Mouse (Mus musculus): ENCODE results near the gene Apobec3. TPM values are rescaled to one million over a fixed set of nuclear protein-coding genes. Genes with fewer than 3 reads are reported as not detected.

Apobec3 gene
- polyA plus RNA-seq, 1 experiment from 2014 or later: 3.5 TPM

DNA sequence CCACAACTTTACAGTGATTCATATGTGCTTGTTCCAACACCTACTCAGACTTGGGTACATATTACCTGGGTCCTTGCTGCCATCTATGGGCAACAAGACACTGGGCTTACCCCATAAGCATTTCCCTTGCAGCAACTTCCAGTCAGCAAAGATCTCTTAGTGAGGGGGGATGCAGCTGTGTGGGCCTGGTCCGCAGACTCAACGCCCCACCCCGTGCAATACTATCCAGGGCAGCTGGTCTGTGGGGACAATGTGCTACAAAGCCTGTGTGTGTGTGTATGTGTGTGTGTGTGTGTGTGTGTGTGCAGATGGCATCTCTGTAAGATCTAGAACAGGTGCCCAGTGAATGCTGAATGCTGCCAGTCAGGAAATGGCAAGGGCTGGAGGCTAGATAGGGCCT, 22.9 kb downstream of the Apobec3 start:
- Histone ChIP-seq H3K27ac (no peak overlapping the region), H3K9me3 (no peaks in the 10 kb centered on the region), H3K4me2 (no peak overlapping the region), H3K4me3 (no peak overlapping the region), H3K4me1 (no peaks in the 10 kb centered on the region), H3K36me3 (replicated peaks) (0 out of 2 replicates have a peak, but pooled peaks cover 2% of the 10 kb centered on the region), H3K9ac (no peak overlapping the region), H3K27me3 (replicated peaks) (no peaks in the 10 kb centered on the region)
- 83% methylated on average over 3 of the region's 3 CpGs for WGBS
- no peak for ATAC-seq (replicated peaks)

DNA sequence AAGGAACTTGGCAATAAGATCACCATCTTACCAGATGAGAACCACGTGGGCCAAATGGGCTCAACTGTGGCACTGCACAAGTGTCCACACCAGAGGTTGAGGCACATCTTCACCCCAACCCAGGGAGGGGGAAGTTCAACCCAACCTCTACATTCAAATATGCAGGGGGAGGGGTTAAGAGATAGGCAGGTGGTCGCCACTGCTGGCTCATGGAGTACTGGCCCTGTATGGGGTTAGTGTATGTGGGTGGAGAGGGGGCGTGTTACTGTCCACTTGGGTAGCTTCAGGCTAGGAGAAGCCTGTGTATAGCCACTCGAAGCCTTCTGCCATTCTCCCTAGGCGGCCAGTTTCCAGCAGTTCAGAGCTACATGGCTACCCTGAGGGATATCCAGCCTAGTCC, 24.7 kb downstream of the Apobec3 start:
- 0 out of 2 replicates have a peak, but pooled peaks cover 2% of the 10 kb centered on the region for H3K36me3 ChIP-seq (replicated peaks)
- H3K27ac ChIP-seq: no peak overlapping the region
- no peaks in the 10 kb centered on the region for H3K9me3 ChIP-seq
- H3K4me1 ChIP-seq: no peaks in the 10 kb centered on the region
- H3K9ac ChIP-seq: no peak overlapping the region
- H3K4me2 ChIP-seq: no peak overlapping the region
- 80% methylated on average over 5 of the region's 5 CpGs for WGBS
- no peak for ATAC-seq (replicated peaks)
- no peak overlapping the region for H3K4me3 ChIP-seq
- H3K27me3 ChIP-seq (replicated peaks): no peaks in the 10 kb centered on the region

DNA sequence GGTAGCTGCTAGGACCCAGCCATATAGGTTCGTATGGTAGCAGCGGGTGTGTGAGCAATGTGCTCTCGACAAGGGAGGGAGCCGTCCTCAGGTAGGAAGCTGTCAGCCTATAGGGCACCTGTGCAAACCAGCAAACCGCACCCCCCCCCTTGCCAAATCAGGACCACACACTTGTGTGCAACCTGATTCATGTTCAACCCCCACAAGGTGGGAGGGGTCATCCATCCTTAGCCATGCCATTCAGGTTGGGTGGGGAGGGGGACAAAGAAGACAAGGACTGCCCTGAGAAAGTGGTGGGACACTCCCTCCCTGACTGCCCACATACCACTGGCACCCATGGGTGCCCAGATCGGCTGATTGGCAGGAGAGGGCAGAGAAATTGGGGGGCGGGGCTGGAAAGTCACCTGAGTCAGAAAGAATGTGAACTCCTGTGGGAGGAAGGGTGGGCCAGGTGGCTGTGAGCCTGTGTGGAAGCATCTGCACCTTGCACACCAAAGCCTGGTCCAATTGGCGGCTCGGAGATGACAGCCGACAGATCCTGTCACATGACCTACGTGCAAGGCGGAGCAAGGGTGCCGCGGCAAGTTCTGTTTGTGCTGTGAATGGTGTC, 25.8 kb downstream of the Apobec3 start:
- WGBS: 96% methylated on average over 14 of the region's 14 CpGs

DNA sequence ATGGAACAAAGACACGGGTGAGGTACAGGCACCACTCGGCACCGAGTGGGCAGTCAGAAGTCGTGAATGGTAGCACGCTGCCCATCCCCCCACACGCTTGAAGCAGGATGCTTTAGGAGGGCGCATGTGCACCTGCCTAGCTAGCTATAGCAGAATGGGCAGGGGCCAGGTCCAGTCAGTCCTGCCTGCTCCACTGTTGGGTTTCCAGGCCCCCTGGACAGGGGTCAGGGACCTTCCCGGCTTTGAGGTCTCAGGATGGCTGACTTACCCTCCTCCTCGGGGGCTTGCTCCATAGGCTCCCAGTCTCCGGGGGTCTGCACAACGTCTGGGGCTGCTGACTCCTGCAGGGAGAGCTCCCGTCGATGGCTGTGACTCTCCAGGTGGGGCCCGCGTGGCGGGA, 27.0 kb downstream of the Apobec3 start:
- Histone ChIP-seq H3K9me3 (no peaks in the 10 kb centered on the region), H3K4me2 (no peak overlapping the region), H3K4me3 (no peak overlapping the region), H3K27ac (no peak overlapping the region), H3K4me1 (no peaks in the 10 kb centered on the region), H3K9ac (no peak overlapping the region), H3K27me3 (replicated peaks) (no peaks in the 10 kb centered on the region), H3K36me3 (replicated peaks) (0 out of 2 replicates have a peak, but pooled peaks cover 2% of the 10 kb centered on the region)
- no peak for ATAC-seq (replicated peaks)
- WGBS: 92% methylated on average over 16 of the region's 16 CpGs

More for the DNA sequence above, 25.8 kb downstream of the Apobec3 start:
- no peak overlapping the region for H3K9ac ChIP-seq
- no peak overlapping the region for H3K4me2 ChIP-seq
- no peaks in the 10 kb centered on the region for H3K9me3 ChIP-seq
- no peaks in the 10 kb centered on the region for H3K27me3 ChIP-seq (replicated peaks)
- no peak for ATAC-seq (replicated peaks)
- no peaks in the 10 kb centered on the region for H3K4me1 ChIP-seq
- 0 out of 2 replicates have a peak, but pooled peaks cover 2% of the 10 kb centered on the region for H3K36me3 ChIP-seq (replicated peaks)
- no peak overlapping the region for H3K4me3 ChIP-seq
- H3K27ac ChIP-seq: no peak overlapping the region

DNA sequence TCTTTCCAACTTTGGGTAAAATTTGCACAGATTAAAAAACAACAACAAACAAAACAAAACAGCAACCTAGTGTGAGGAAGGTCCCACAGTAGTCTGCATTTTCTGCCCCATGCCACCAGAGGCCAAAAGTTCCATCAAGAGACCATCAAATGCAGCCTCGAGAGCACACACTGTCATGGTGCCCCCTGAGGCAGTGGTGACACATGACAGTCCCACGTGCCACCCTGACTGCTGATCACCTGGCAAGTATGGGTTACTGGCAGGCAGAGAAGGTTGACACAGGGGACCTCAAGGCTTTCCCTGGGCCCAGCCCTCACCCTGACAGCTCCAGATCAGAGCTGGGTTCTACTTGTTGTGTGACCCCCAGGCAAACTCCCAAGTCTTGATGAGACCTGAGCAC, 28.3 kb downstream of the Apobec3 start:
- WGBS: 70% methylated on average over 2 of the region's 2 CpGs
- ATAC-seq (replicated peaks): no peak
- H3K36me3 ChIP-seq (replicated peaks): 0 out of 2 replicates have a peak, but pooled peaks cover 2% of the 10 kb centered on the region
- no peaks in the 10 kb centered on the region for H3K4me1 ChIP-seq
- H3K27me3 ChIP-seq (replicated peaks): no peaks in the 10 kb centered on the region
- no peak overlapping the region for H3K4me3 ChIP-seq
- no peak overlapping the region for H3K27ac ChIP-seq
- H3K9me3 ChIP-seq: no peaks in the 10 kb centered on the region
- H3K9ac ChIP-seq: no peak overlapping the region
- H3K4me2 ChIP-seq: no peak overlapping the region

DNA sequence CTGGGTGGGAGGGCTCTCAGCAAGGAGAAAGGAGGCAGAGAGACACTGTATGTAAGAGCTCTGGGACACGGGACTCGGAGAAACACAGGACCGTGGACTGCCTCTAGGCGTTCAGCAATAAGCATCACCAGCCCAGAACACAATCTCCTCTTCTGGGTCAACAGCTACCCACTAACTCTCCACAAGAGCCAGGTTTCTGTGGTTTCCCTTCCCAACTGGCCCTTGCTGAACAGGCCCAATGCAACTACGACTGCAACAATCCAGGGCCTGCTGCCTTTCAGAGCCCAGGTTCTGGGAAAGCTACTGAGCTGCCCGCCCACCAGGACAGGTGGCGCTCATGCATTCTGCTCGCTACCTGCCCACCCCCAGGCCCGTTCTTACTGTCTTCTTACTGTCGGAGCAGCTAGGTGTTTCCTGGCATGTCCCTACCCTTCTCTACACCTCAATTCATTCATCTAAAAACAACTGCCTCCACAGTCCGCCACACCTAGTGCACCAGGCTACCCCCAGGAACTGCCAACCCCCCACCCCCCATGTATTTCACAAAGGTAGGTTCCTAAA, 35.5 kb downstream of the Apobec3 start:
- Histone ChIP-seq H3K9ac (0 out of 2 replicates have a peak overlapping the region, but pooled peaks have one; percentile 53), H3K4me1 (peaks cover 17% of the 10 kb centered on the region), H3K36me3 (replicated peaks) (no peaks in the 10 kb centered on the region), H3K9me3 (no peaks in the 10 kb centered on the region), H3K4me3 (peak overlapping the region; percentile 58), H3K27me3 (replicated peaks) (no peaks in the 10 kb centered on the region), H3K4me2 (peak overlapping the region; percentile 86), H3K27ac (peak overlapping the region; percentile 57)
- 79% methylated on average over 11 of the region's 11 CpGs for WGBS
- ATAC-seq (replicated peaks): no peak

DNA sequence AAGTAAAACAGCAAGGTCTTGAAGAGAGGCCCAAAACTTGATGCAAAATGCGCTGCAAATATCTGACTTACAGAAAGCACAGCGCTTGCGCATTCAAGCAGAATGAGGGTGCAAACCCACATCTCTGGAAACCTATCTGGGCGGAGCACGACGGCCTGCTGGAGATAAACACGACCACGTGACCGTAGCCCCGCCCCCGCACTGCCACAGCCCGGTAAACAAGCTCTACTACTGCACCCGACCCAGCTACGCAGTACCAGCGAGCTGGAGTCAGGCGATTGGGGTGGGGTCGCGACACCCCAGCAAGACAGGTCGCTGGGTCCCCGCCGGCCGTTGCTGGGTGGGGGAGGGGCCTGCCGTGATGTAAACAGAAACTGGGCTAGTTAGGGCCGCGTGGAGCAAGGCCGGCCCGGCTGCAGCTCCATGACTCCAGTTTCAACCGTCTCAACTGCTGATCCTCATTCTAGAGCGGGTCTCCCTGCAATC, 36.2 kb downstream of the Apobec3 start:
- Histone ChIP-seq H3K9ac (peak overlapping the region; percentile 53), H3K4me2 (peak overlapping the region; percentile 86), H3K4me3 (peak overlapping the region; percentile 58), H3K27me3 (replicated peaks) (no peaks in the 10 kb centered on the region), H3K4me1 (peaks cover 19% of the 10 kb centered on the region), H3K9me3 (no peaks in the 10 kb centered on the region), H3K36me3 (replicated peaks) (no peaks in the 10 kb centered on the region), H3K27ac (peak overlapping the region; percentile 57)
- ATAC-seq (replicated peaks): peak; percentile 86
- WGBS: under 1% methylated on average over 29 of the region's 29 CpGs

DNA sequence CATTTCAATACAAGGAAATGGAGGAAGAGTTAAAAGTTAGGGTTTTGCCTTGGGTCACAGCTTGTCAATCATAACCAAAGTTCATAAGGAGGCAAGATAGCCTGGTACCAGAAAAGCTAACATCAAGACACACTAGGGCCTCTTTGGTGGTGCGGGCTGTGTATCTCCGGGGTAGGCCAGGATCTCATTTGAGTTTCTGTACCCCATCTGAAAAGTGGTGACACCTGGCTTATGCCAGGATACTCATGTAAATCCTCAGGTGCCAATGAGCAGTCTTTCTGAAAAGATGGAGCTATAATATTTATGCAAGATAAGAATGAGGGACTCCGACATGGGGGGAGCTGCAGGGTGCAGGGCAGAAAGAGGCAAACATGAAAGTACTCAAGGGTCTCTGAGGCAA, 36.9 kb downstream of the Apobec3 start:
- H3K4me1 ChIP-seq: peaks cover 25% of the 10 kb centered on the region
- peaks cover 4% of the 10 kb centered on the region; the same call in 1 of the 2 replicates for H3K27me3 ChIP-seq (replicated peaks)
- H3K4me3 ChIP-seq: peak overlapping the region; percentile 58
- H3K36me3 ChIP-seq (replicated peaks): no peaks in the 10 kb centered on the region
- peak overlapping the region; percentile 53 for H3K9ac ChIP-seq
- H3K9me3 ChIP-seq: no peaks in the 10 kb centered on the region
- peak overlapping the region; percentile 57; the same call in 1 of the 2 replicates for H3K27ac ChIP-seq
- no peak for ATAC-seq (replicated peaks)
- H3K4me2 ChIP-seq: peak overlapping the region; percentile 86
- WGBS: 93% methylated on average over 3 of the region's 3 CpGs

DNA sequence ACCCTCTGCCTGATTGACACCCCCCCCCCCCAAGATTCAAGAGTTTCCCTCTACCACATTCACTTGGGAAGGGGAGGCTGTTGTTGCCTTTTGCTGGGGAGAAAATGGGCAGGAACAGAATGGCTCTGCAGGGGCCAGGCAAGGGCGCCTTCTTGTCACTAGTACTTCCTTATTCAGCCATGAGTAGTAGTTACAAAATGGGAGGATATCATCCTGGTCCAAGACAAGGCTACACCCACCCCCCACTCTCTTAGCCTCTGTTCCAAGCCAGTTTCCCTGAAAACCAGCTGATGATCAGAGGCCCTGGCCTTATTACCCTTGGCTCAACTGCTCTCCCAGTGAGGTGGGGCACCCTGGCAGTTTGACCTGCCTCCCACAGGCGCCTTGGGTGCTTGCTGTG, 37.3 kb downstream of the Apobec3 start:
- Histone ChIP-seq H3K4me1 (peaks cover 29% of the 10 kb centered on the region), H3K9ac (no peak overlapping the region), H3K9me3 (no peaks in the 10 kb centered on the region), H3K27ac (no peak overlapping the region), H3K4me3 (no peak overlapping the region), H3K27me3 (replicated peaks) (peaks cover 7% of the 10 kb centered on the region; the same call in 1 of the 2 replicates), H3K4me2 (no peak overlapping the region), H3K36me3 (replicated peaks) (no peaks in the 10 kb centered on the region)
- ATAC-seq (replicated peaks): no peak
- 74% methylated on average over 2 of the region's 2 CpGs for WGBS

DNA sequence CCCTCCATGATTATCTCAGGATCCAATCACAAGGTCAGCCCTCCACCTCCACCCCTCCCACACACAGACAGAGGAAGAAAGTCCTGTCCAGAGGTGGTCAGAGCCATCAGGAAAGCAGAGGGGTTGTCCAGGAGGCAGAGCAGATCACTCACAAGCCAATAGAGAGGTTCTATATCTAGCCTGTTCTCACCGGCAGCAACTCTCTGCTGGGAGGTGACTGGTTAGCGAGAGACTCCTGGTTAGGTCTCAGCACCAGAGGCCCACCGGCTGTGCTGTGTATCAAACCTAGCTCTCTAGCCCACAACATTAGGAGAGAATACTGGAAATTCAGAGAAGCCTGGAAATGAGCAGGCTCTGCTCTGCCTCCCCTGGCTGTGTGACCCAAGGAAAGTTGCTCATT, 38.3 kb downstream of the Apobec3 start:
- no peak overlapping the region for H3K27ac ChIP-seq

DNA sequence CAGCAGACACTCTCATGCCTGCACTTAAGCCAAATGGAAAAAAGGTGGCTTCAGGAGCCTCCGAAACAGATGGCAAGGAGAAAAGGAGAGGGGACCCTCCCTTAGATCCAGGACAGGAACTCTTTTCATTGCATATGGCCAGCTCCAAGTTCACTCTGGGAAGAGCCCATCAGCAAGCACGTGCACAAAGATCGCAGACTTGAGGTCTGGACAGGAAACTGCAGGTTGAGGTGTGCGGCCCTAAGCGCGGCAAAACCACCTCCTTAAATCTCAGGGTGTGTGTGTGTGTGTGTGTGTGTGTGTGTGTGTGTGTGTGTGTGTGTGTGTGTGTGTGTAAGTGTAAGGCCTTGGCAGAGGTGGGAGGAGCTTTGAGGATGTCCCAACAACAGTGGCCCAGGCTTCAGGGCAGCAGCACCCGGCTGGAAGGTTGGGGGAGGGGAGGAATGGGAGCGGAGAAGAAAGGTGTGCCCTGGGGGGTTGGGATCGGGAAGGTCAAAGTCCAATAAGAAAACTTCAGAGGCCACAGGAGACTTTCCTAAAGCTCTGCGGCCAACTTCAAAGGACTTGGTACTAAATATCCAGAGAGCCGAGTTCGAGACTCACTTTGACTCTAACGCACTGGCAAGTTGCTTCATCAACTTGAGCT, 40.2 kb downstream of the Apobec3 start:
- no peak for ATAC-seq (replicated peaks)
- 16% methylated on average over 13 of the region's 13 CpGs for WGBS

More for the DNA sequence above, 38.3 kb downstream of the Apobec3 start:
- H3K9ac ChIP-seq: no peak overlapping the region
- WGBS: 87% methylated on average over 3 of the region's 3 CpGs
- H3K36me3 ChIP-seq (replicated peaks): no peaks in the 10 kb centered on the region
- H3K4me3 ChIP-seq: no peak overlapping the region
- H3K9me3 ChIP-seq: no peaks in the 10 kb centered on the region
- H3K4me2 ChIP-seq: no peak overlapping the region
- H3K27me3 ChIP-seq (replicated peaks): peaks cover 7% of the 10 kb centered on the region; the same call in 1 of the 2 replicates
- peaks cover 38% of the 10 kb centered on the region for H3K4me1 ChIP-seq
- no peak for ATAC-seq (replicated peaks)

DNA sequence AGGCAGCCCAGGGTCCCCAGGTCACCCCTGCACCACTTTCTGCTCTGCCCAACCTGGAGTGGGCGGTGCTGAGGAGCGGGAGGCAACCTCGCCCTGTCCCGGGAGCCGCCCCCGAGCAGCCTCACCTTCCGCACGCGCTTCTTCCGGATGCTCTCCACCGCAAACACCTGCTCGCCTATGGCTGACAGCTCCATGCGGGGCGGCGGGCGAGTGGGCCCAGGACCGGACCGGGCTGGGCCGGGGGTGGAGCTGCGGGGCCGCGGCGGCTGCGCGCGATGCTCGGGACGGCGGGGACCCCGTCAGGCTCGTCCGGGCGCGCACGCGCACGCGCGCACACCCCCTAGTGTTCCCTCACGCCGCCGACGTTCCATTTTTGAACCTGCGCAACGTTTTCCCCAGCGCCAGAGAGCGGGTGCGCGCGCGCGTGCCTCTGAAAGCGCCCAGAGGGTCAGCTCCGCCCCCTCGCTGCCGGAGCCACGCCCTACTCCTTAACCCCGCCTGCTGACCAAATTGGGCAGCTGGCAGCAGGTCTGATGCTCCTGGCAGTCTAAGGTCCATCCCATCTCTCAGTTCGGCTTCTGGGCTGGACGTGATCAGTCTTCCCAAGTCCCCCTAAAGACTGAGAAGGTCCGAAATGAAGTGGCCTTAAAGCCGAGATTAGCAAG, 41.0 kb downstream of the Apobec3 start:
- Histone ChIP-seq H3K4me3 (peak overlapping the region; percentile 48), H3K9me3 (no peaks in the 10 kb centered on the region), H3K36me3 (replicated peaks) (no peaks in the 10 kb centered on the region), H3K27ac (no peak overlapping the region), H3K4me1 (peaks cover 32% of the 10 kb centered on the region), H3K9ac (peak overlapping the region; percentile 45), H3K27me3 (replicated peaks) (peaks cover 7% of the 10 kb centered on the region; the same call in 1 of the 2 replicates), H3K4me2 (peak overlapping the region; percentile 53)
- ATAC-seq (replicated peaks): peak; percentile 64
- under 1% methylated on average over 54 of the region's 62 CpGs for WGBS

More for the DNA sequence above, 40.2 kb downstream of the Apobec3 start:
- Histone ChIP-seq H3K27ac (no peak overlapping the region), H3K4me3 (peak overlapping the region; percentile 48), H3K9me3 (no peaks in the 10 kb centered on the region), H3K9ac (no peak overlapping the region), H3K27me3 (replicated peaks) (peaks cover 7% of the 10 kb centered on the region; the same call in 1 of the 2 replicates), H3K4me2 (peak overlapping the region; percentile 53), H3K36me3 (replicated peaks) (no peaks in the 10 kb centered on the region), H3K4me1 (peaks cover 38% of the 10 kb centered on the region)
